Mouse (Mus musculus) E14TG2a.4 (cell line): Measurements from ENCODE around the gene Tfap2c.

Experiments used
- CTCF ChIP-seq: conservative IDR thresholded peaks from 2 replicates; pipeline ENCODE4 v1.5.1; 2014; ENCODE audit warnings: low read length
- NANOG ChIP-seq: IDR thresholded peaks from 2 replicates; pipeline ENCODE4 v1.6.1; 2014; ENCODE audit warnings: borderline replicate concordance, low read length, mixed read lengths
- POU5F1 ChIP-seq: IDR thresholded peaks from 2 replicates; pipeline ENCODE4 v1.6.1; 2014; ENCODE audit warnings: low read length, borderline replicate concordance

DNA sequence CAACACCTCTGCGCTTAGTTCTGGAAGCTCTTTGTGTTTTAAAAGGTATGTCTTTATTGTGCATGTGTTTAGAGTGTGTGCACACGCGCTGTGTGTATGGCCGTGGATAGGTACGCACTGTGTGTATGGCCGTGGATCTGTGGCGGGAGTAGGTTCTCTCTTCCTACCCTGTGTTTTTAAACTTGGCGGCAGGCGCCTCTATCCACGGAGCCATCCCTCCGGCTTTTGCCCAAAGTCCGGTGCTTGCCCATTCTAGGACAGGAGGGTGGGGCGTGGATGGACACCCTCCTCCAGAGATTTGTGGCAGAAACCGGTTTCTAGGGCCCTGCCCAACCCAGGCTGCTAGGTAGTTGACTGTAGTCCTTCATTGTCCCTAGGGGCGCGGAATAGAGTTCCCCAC, 2.8 kb upstream of the Tfap2c start:
- TF ChIP-seq CTCF (no peak), NANOG (no peak), POU5F1 (no peak)
